ENCODE assay signal across 31 mouse cellular contexts in the genomic region with DNA sequence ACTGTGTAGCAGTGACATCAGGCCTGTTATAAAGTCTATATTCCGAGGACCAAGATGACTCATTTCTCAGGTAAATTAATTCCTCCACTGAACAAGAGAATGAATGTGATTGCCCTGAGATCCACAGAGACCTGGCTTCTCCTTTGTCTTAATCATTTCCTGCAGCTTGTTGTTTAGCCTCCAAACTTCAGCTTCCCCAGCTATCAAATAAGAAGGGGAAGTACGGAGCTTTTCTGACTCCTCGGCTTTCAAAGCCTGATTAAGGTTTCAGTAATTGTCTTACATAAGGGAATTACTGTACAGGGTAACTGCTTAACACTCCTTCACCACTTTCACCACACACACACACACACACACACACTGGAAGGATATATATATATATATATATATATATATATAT. TPM values are rescaled to one million over a fixed set of nuclear protein-coding genes. Genes with fewer than 3 reads are reported as not detected.
DNase-seq lines count a peak whose midpoint lies in the region; ATAC-seq and TF ChIP-seq lines count a peak whose summit lies in the region.
"Had no signal": no experiment of that assay in that cellular context is flagged by ENCODE, and none has a peak within 500 bp of the region (broad histone marks: within the 10 kb centered on the region; RNA-seq: fewer than 3 reads in every experiment).

No protein-coding gene starts in this region.

- H3K4me1 ChIP-seq in MEL (ENCODE audit: control insufficient read depth in 1 of 2, insufficient read depth in 2 of 2, low read length in 2 of 2): no peaks in the 10 kb centered on the region
- H3K4me1 ChIP-seq: embryonic facial prominence, embryonic 10.5 days; embryonic facial prominence, embryonic 12.5 days; forebrain, embryonic 13.5 days; forebrain, embryonic 15.5 days had no signal

- TF ChIP-seq CTCF in MEL (IDR thresholded peaks at IDR 0.05 in 2 of 3, conservative IDR thresholded peaks at IDR 0.05 in 1 of 3; ENCODE audit: control insufficient read depth in 1 of 3, insufficient read depth in 1 of 3, low read depth in 2 of 3, low read length in 3 of 3, poor library complexity in 1 of 3, severe bottlenecking in 1 of 3): no peak

- H3K79me2 ChIP-seq in MEL (ENCODE audit: control insufficient read depth, insufficient read depth, low read length, poor library complexity): no peaks in the 10 kb centered on the region

- TF ChIP-seq EP300 in MEL (IDR thresholded peaks at IDR 0.05; ENCODE audit: low read depth in 1 of 2, low read length in 2 of 2): no peak

- no peak for TF ChIP-seq RAD21 in MEL (IDR thresholded peaks at IDR 0.05; ENCODE audit: low read depth, low read length)

- H3K9me3 ChIP-seq in MEL (replicated peaks; ENCODE audit: insufficient read depth, low read length): no peaks in the 10 kb centered on the region
- H3K9me3 ChIP-seq: embryonic facial prominence, embryonic 12.5 days; forebrain, embryonic 13.5 days; forebrain, embryonic 15.5 days had no signal

- ATAC-seq in common myeloid progenitor, adult 5-6 weeks (replicated peaks; ENCODE audit: low read depth, poor library complexity, severe bottlenecking): peak; percentile 86
- ATAC-seq in hematopoietic stem cell, adult 5-6 weeks (replicated peaks in 1 of 2; ENCODE audit: insufficient read depth in 1 of 2, low FRiP score in 2 of 2, low TSS enrichment in 1 of 2, low read depth in 1 of 2, poor library complexity in 2 of 2, severe bottlenecking in 2 of 2): peak; percentile 78 to 95
- ATAC-seq: activated CD4-positive, CD25-positive, alpha-beta regulatory T cell, adult 4 months; CD4-positive, CD25-positive, alpha-beta regulatory T cell, adult 4 months; forebrain, embryonic 13.5 days; forebrain, embryonic 15.5 days; forebrain, postnatal 0 days; Patski had no signal

- H3K27ac ChIP-seq in MEL (ENCODE audit: control insufficient read depth, low read depth, low read length): no peak overlapping the region
- H3K27ac ChIP-seq: embryonic facial prominence, embryonic 10.5 days; embryonic facial prominence, embryonic 12.5 days; forebrain, embryonic 13.5 days; forebrain, embryonic 15.5 days had no signal

- no peak for TF ChIP-seq POLR2A in MEL (IDR thresholded peaks at IDR 0.05; ENCODE audit: control insufficient read depth in 1 of 2, insufficient read depth in 1 of 2, low read depth in 1 of 2, low read length in 2 of 2, poor library complexity in 1 of 2)

- H3K27me3 ChIP-seq in MEL (ENCODE audit: control insufficient read depth in 1 of 2, insufficient read depth in 2 of 2, low read length in 2 of 2): no peaks in the 10 kb centered on the region
- H3K27me3 ChIP-seq: CH12.LX; embryonic facial prominence, embryonic 12.5 days; forebrain, embryonic 13.5 days; forebrain, embryonic 15.5 days; Patski had no signal

- DNase-seq in MEL (ENCODE audit: low read depth, low spot score): peak; percentile 2
- no peak for DNase-seq in right cerebral cortex, postnatal 14 days
- DNase-seq in layer of hippocampus, adult 18-20 months (ENCODE audit: low spot score in 2 of 2): no peak
- DNase-seq in left cerebral cortex, adult 11 months (ENCODE audit: low spot score): no peak
- DNase-seq: adrenal gland, adult 2 months; adrenal gland, postnatal 10 days; adrenal gland, postnatal 25 days; B cell, adult 2 months; cerebellum, adult 11 months; cerebellum, adult 18-20 months; cerebellum, adult 8-10 months; cerebellum, adult 9-11 months; cerebellum, postnatal 14 days; cerebellum, postnatal 36 days; forebrain, postnatal 0 days had no signal

- no peak overlapping the region for H3K4me3 ChIP-seq in MEL (ENCODE audit: control insufficient read depth in 1 of 2, insufficient read depth in 1 of 2, low read depth in 2 of 2, low read length in 2 of 2)
- H3K4me3 ChIP-seq: embryonic facial prominence, embryonic 10.5 days; embryonic facial prominence, embryonic 12.5 days; forebrain, embryonic 13.5 days; forebrain, embryonic 15.5 days had no signal

- H3K36me3 ChIP-seq in MEL (ENCODE audit: control insufficient read depth in 1 of 2, insufficient read depth in 2 of 2, low read length in 2 of 2): no peaks in the 10 kb centered on the region
- H3K36me3 ChIP-seq: embryonic facial prominence, embryonic 10.5 days; embryonic facial prominence, embryonic 12.5 days; forebrain, embryonic 15.5 days; G1E had no signal

- H3K9ac ChIP-seq in MEL (ENCODE audit: control insufficient read depth, low read depth, low read length, poor library complexity, severe bottlenecking): no peak overlapping the region
- H3K9ac ChIP-seq: embryonic facial prominence, embryonic 12.5 days; forebrain, embryonic 13.5 days; forebrain, embryonic 15.5 days; forebrain, postnatal 0 days had no signal

TF ChIP-seq in MEL, 35 proteins besides CTCF, POLR2A, EP300 and RAD21:
- TF ChIP-seq SMC3 (IDR thresholded peaks at IDR 0.05; ENCODE audit: low read depth, low read length) (no peak), TCF12 (IDR thresholded peaks at IDR 0.05; ENCODE audit: low read depth, low read length) (no peak), E2F4 (IDR thresholded peaks at IDR 0.05; ENCODE audit: borderline replicate concordance, low read depth, low read length) (no peak), MAFK (IDR thresholded peaks at IDR 0.05; ENCODE audit: borderline replicate concordance, low read depth, low read length) (no peak), USF1 (IDR thresholded peaks at IDR 0.05; ENCODE audit: low read depth, low read length) (no peak), GABPA (IDR thresholded peaks at IDR 0.05; ENCODE audit: low read depth, low read length) (no peak), JUND (IDR thresholded peaks at IDR 0.05; ENCODE audit: low read depth, low read length) (no peak), TAL1 (IDR thresholded peaks at IDR 0.05; ENCODE audit: low read length) (no peak), CHD2 (IDR thresholded peaks at IDR 0.05; ENCODE audit: low read length) (no peak), TBP (IDR thresholded peaks at IDR 0.05; ENCODE audit: low read depth, low read length) (no peak), ELF1 (IDR thresholded peaks at IDR 0.05; ENCODE audit: low read depth, low read length) (no peak), MEF2A (IDR thresholded peaks at IDR 0.05; ENCODE audit: extremely low read depth, insufficient replicate concordance, low read depth, low read length, poor library complexity, severe bottlenecking) (no peak)

RNA-seq across cellular contexts. Expression of a gene that starts 46.7 kb away (rescaled TPM):
- total RNA-seq in MEL (2012; rRNA removed): not detected in 2 replicates
- not detected for polyA plus RNA-seq in MEL (2012; ENCODE audit: insufficient read depth in 1 of 2, insufficient read length in 2 of 2, low read depth in 1 of 2, low replicate concordance in 2 of 2, missing spikeins in 1 of 2)
- total RNA-seq in common myeloid progenitor, adult 5-6 weeks (2017): not detected in 2 replicates
- total RNA-seq in hematopoietic stem cell, adult 5-6 weeks (2017): not detected in 2 replicates
- total RNA-seq in layer of hippocampus, adult 18-20 months (2021): not detected
- total RNA-seq: adrenal gland, adult 2 months; adrenal gland, postnatal 10 days; adrenal gland, postnatal 25 days; adrenal gland, postnatal 4 days; CH12.LX; forebrain, postnatal 0 days; G1E had no signal
- polyA plus RNA-seq: activated CD4-positive, CD25-positive, alpha-beta regulatory T cell, adult 4 months; adrenal gland, adult 2 months; brain, embryonic 14.5 days; CD4-positive, CD25-positive, alpha-beta regulatory T cell, adult 4 months; cortical plate, adult 2 months; embryonic facial prominence, embryonic 10.5 days; embryonic facial prominence, embryonic 12.5 days; embryonic facial prominence, embryonic 14.5 days; forebrain, embryonic 11.5 days; forebrain, embryonic 13.5 days; forebrain, embryonic 15.5 days; forebrain, postnatal 0 days; G1E; Patski had no signal
